Mouse (Mus musculus): ENCODE data around the gene Trim71. TPM values are rescaled to one million over a fixed set of nuclear protein-coding genes. Genes with fewer than 3 reads are reported as not detected.

Gene Trim71
- total RNA-seq (2014; rRNA removed): under 0.01 TPM in 1 of 2 replicates, not detected in the other
- polyA plus RNA-seq (2012; rRNA removed): 0.02 TPM in 1 of 2 replicates, not detected in the other

DNA sequence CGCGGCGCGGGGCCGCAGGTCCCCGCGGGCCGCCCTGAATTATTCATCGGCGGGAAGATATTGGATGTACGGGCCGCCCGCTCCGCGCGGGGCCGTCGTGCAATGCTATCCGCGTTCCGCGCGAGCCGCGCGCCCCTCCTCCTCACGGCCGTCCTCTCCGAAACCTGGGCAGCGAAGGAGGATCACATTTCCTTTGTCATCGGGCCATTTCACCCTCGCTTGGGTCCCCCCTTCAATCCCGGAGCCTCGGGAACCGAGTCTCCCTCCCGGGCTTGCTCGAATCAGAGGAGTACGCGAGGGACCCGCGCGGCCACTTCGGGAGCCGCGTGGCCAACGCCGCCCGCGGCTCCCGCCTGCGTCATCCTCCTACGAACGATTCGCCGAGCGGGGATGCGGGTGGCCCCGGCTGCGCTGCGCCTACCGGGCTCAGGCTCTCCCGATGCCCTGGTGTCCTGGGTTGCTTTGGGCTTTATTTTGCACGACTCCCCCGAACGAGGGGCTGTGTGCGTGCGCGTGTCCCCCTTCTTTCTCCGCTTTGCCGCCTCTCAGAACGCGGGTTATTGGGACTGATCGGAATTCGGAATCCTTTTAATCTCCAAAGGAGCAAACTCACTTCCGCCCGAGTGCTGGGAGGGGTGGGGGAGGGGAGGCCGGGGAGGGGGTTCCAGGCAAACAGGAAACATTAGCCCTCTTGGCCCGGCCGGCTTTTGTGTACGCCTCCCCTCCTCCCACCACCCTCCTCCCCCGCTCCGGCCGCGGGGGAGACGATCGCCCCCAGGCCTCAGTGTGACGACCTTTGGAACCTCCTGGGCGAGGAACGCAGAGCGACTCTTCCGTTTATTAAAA lies at the start of gene Trim71:
TSS of gene Trim71 (minus strand) at position 609 of the 846 bp plus-strand sequence.
- H3K4me1 ChIP-seq (ENCODE audit: control insufficient read depth, insufficient read depth, low read length): no peaks in the 10 kb centered on the region
- no peak within 1 kb of the TSS for H3K27ac ChIP-seq (replicated peaks; ENCODE audit: insufficient read depth, low read depth, low read length)
- DNase-seq (ENCODE audit: extremely low read depth, low read depth, low spot score): no peak
- WGBS: 1% methylated on average over 91 of the region's 91 CpGs
- no peak within 1 kb of the TSS for H3K9ac ChIP-seq (ENCODE audit: low read depth, low read length)
- no peaks in the 10 kb centered on the region for H3K36me3 ChIP-seq (ENCODE audit: control insufficient read depth, insufficient read depth, low read length)
- peak within 1 kb of the TSS; percentile 25; the same call in 1 of the 2 replicates for H3K4me3 ChIP-seq (ENCODE audit: insufficient read depth, low read depth, low read length)
- no peaks in the 10 kb centered on the region for H3K79me2 ChIP-seq (ENCODE audit: control insufficient read depth, insufficient read depth, low read length)
- TF ChIP-seq POLR2A (IDR thresholded peaks at IDR 0.05; ENCODE audit: extremely low read depth, insufficient read depth, low read length) (no peak), CTCF (IDR thresholded peaks at IDR 0.05; ENCODE audit: low read depth, low read length) (no peak)
- peaks cover 27% of the 10 kb centered on the region for H3K27me3 ChIP-seq (ENCODE audit: control insufficient read depth, insufficient read depth, low read length)

DNA sequence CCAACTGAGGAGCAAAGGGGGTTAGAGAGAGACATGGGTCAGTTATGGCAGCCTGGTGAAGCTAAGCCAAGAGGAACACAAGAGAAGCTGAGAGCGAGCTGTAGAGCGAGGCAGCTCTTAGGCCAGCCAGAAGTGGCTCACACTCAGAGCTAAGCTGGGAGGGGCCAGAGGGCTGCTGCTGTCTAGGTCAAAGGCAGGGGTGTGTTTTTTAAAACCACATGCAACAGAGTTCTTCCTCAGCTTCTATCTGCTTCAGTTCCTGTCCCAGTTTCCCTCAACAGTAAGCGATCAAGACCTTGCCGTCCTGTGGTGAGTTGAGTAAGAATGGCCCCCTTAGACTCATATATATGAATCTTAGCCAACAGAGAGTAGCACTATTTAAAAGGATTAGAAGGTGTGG lies 48.9 kb upstream of the Trim71 start:
- TF ChIP-seq CTCF (IDR thresholded peaks at IDR 0.05; ENCODE audit: low read depth, low read length) (no peak), POLR2A (IDR thresholded peaks at IDR 0.05; ENCODE audit: extremely low read depth, insufficient read depth, low read length) (no peak)
- no peaks in the 10 kb centered on the region for H3K79me2 ChIP-seq (ENCODE audit: control insufficient read depth, insufficient read depth, low read length)
- no peak overlapping the region for H3K4me3 ChIP-seq (ENCODE audit: insufficient read depth, low read depth, low read length)
- no peaks in the 10 kb centered on the region for H3K27me3 ChIP-seq (ENCODE audit: control insufficient read depth, insufficient read depth, low read length)
- H3K4me1 ChIP-seq (ENCODE audit: control insufficient read depth, insufficient read depth, low read length): no peaks in the 10 kb centered on the region
- H3K27ac ChIP-seq (replicated peaks; ENCODE audit: insufficient read depth, low read depth, low read length): no peak overlapping the region
- 88% methylated on average over 4 of the region's 4 CpGs for WGBS
- peaks cover 40% of the 10 kb centered on the region for H3K36me3 ChIP-seq (ENCODE audit: control insufficient read depth, insufficient read depth, low read length)
- H3K9ac ChIP-seq (ENCODE audit: low read depth, low read length): no peak overlapping the region
- no peak for DNase-seq (ENCODE audit: extremely low read depth, low read depth, low spot score)

DNA sequence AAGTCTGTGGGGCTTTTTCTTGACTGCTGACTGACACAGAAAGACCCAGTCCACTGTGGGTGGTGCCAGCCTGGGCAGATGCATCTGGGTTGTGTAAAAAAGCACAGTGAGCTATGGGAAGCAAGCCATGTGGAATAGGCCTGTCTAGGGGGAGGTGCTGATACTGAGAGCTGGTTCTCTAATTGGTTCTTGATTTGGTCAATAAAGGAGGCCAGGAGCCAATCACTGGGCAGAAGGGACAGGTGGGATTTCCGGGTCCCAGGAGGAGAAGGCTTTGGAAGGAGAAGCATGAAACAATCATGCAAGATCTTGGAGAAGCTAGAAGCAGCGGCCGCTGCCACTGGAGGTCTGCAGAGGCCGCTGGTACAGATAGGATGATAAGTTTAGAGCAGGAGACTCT lies 48.4 kb upstream of the Trim71 start:
- no peak overlapping the region for H3K4me3 ChIP-seq (ENCODE audit: insufficient read depth, low read depth, low read length)
- H3K27me3 ChIP-seq (ENCODE audit: control insufficient read depth, insufficient read depth, low read length): no peaks in the 10 kb centered on the region
- no peaks in the 10 kb centered on the region for H3K4me1 ChIP-seq (ENCODE audit: control insufficient read depth, insufficient read depth, low read length)
- no peak for TF ChIP-seq POLR2A (IDR thresholded peaks at IDR 0.05; ENCODE audit: extremely low read depth, insufficient read depth, low read length)
- TF ChIP-seq CTCF (IDR thresholded peaks at IDR 0.05; ENCODE audit: low read depth, low read length): no peak
- H3K9ac ChIP-seq (ENCODE audit: low read depth, low read length): no peak overlapping the region
- 90% methylated on average over 4 of the region's 4 CpGs for WGBS
- H3K27ac ChIP-seq (replicated peaks; ENCODE audit: insufficient read depth, low read depth, low read length): no peak overlapping the region
- DNase-seq (ENCODE audit: extremely low read depth, low read depth, low spot score): no peak
- peaks cover 39% of the 10 kb centered on the region for H3K36me3 ChIP-seq (ENCODE audit: control insufficient read depth, insufficient read depth, low read length)
- H3K79me2 ChIP-seq (ENCODE audit: control insufficient read depth, insufficient read depth, low read length): no peaks in the 10 kb centered on the region

DNA sequence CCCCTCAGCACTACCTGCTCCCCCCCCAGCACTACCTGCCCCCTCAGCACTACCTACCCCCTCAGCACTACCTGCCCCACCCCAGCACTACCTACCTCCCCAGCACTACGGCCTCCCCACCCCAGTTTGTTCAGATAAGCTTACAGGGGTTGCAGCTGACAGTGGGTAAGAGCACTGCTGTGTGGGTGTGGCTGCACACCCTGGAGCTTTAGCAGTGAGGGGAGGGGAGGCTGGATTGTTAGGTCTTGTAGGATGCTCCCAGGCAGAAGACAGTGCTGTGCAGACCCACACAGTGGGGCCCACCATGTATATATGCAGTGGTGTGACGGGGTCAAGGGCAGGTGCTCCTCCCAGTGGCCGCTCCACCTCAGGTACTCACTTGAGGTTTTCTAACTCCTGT lies 46.1 kb upstream of the Trim71 start:
- no peak for TF ChIP-seq CTCF (IDR thresholded peaks at IDR 0.05; ENCODE audit: low read depth, low read length)
- H3K9ac ChIP-seq (ENCODE audit: low read depth, low read length): no peak overlapping the region
- DNase-seq (ENCODE audit: extremely low read depth, low read depth, low spot score): no peak
- H3K27ac ChIP-seq (replicated peaks; ENCODE audit: insufficient read depth, low read depth, low read length): no peak overlapping the region
- WGBS: 97% methylated on average over 3 of the region's 3 CpGs
- H3K4me3 ChIP-seq (ENCODE audit: insufficient read depth, low read depth, low read length): no peak overlapping the region
- H3K4me1 ChIP-seq (ENCODE audit: control insufficient read depth, insufficient read depth, low read length): no peaks in the 10 kb centered on the region
- peaks cover 39% of the 10 kb centered on the region for H3K36me3 ChIP-seq (ENCODE audit: control insufficient read depth, insufficient read depth, low read length)
- H3K79me2 ChIP-seq (ENCODE audit: control insufficient read depth, insufficient read depth, low read length): no peaks in the 10 kb centered on the region
- no peaks in the 10 kb centered on the region for H3K27me3 ChIP-seq (ENCODE audit: control insufficient read depth, insufficient read depth, low read length)

DNA sequence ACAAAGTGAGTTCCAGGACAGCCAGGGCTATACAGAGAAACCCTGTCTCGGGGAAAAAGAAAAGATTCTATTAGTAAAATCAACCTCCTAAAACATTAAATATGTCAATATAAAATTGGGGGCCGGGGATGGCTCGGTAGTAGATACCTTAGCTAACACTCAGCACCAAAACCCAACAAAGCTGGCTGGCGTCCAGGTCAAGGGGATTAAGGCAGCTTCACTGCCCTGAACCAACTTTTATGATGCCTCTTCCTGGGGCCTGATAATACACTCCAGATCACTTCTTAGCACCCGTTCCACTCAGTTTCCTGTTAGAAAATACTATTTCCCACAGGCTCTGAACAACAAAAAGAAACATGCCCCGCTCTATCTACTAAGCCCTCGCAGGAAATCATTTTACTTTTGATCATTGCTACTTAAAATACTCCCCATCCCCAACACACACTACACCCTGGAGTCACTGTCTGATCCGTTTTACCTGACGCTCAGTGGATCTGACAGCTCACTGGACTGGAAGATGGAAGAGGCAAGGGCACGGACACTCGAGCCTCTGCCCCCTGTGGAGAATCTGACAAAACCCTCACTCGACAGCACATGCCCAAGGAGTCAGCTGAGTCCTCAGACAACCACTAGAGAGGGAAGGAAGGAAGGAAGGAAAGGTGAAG lies 39.8 kb upstream of the Trim71 start:
- H3K27me3 ChIP-seq (ENCODE audit: control insufficient read depth, insufficient read depth, low read length): no peaks in the 10 kb centered on the region
- no peak overlapping the region for H3K27ac ChIP-seq (replicated peaks; ENCODE audit: insufficient read depth, low read depth, low read length)
- no peaks in the 10 kb centered on the region for H3K4me1 ChIP-seq (ENCODE audit: control insufficient read depth, insufficient read depth, low read length)
- no peak overlapping the region for H3K9ac ChIP-seq (ENCODE audit: low read depth, low read length)
- peaks cover 18% of the 10 kb centered on the region for H3K36me3 ChIP-seq (ENCODE audit: control insufficient read depth, insufficient read depth, low read length)
- TF ChIP-seq CTCF (IDR thresholded peaks at IDR 0.05; ENCODE audit: low read depth, low read length) (no peak), POLR2A (IDR thresholded peaks at IDR 0.05; ENCODE audit: extremely low read depth, insufficient read depth, low read length) (no peak)
- no peak overlapping the region for H3K4me3 ChIP-seq (ENCODE audit: insufficient read depth, low read depth, low read length)
- H3K79me2 ChIP-seq (ENCODE audit: control insufficient read depth, insufficient read depth, low read length): no peaks in the 10 kb centered on the region
- 80% methylated on average over 12 of the region's 12 CpGs for WGBS
- no peak for DNase-seq (ENCODE audit: extremely low read depth, low read depth, low spot score)
